Mouse (Mus musculus) retina, postnatal 7 days (tissue): ENCODE data around the gene Atp5s.

Experiments
- DNase-seq: peaks from one replicate; pipeline ENCODE4 v3.0.0-alpha.2; 2012; ENCODE audit warnings: low read depth, low spot score

Gene Atp5s

GRCm38 (mm10) chr12:69777957-69778356 is 53.2 kb downstream of the Atp5s start:
- DNase-seq = no peak

GRCm38 (mm10) chr12:69781480-69781879 is 56.7 kb downstream of the Atp5s start:
- DNase-seq = no peak

- no peak for DNase-seq
These were observed 57.3 kb downstream of the Atp5s start for GRCm38 (mm10) chr12:69781935-69782650.

- DNase-seq = no peak
These were observed 58.7 kb downstream of the Atp5s start for GRCm38 (mm10) chr12:69783247-69784025.

- DNase-seq = no peak
These were observed 60.7 kb downstream of the Atp5s start for GRCm38 (mm10) chr12:69785471-69785870.

GRCm38 (mm10) chr12:69788380-69788779 is 63.6 kb downstream of the Atp5s start:
- no peak for DNase-seq

- DNase-seq = no peak
These were observed 65.2 kb downstream of the Atp5s start for GRCm38 (mm10) chr12:69789766-69790529.

GRCm38 (mm10) chr12:69790530-69791505 is 66.1 kb downstream of the Atp5s start, which contains the start of gene Cdkl1:
Gene Cdkl1, minus strand, starts transcription at chr12:69791267.
- DNase-seq = no peak
